Mouse (Mus musculus) limb, embryonic 11.5 days (tissue): Measurements from ENCODE around the gene Srebf1. TPM values are rescaled to one million over a fixed set of nuclear protein-coding genes. Genes with fewer than 3 reads are reported as not detected.

Experiments used
- ATAC-seq: fragments of 200-750 bp; cut with Nextera tagmentation; 2 replicates; pipeline ENCODE4 v1.8.0; 2017; ENCODE audit warnings: low read depth; ENCODE audit not compliant: insufficient number of reproducible peaks, low FRiP score, low TSS enrichment
- DNase-seq: peaks from one replicate; pipeline ENCODE4 v3.0.0-alpha.2; 2015; ENCODE audit warnings: low spot score
- H3K27ac ChIP-seq: fragments of 300-500 bp; sonication (generic); replicated peaks from 2 replicates; pipeline ENCODE4 v1.5.1; 2014; ENCODE audit warnings: low read depth, mild to moderate bottlenecking, low read length
- H3K27me3 ChIP-seq: fragments of 300-500 bp; sonication (generic); 2 replicates; pipeline ENCODE4 v1.6.1; 2014; ENCODE audit warnings: mild to moderate bottlenecking, low read length, mixed read lengths; ENCODE audit not compliant: control insufficient read depth, insufficient read depth
- H3K36me3 ChIP-seq: fragments of 300-500 bp; sonication (generic); 2 replicates; pipeline ENCODE4 v1.6.1; 2014; ENCODE audit warnings: mild to moderate bottlenecking, low read length, moderate library complexity, mixed read lengths; ENCODE audit not compliant: control insufficient read depth, insufficient read depth
- H3K4me1 ChIP-seq: fragments of 300-500 bp; sonication (generic); 2 replicates; pipeline ENCODE4 v1.6.1; 2014; ENCODE audit warnings: low read length, mixed read lengths; ENCODE audit not compliant: control insufficient read depth, insufficient read depth
- H3K4me2 ChIP-seq: fragments of 300-500 bp; sonication (generic); 2 replicates; pipeline ENCODE4 v1.6.1; 2014; ENCODE audit warnings: low read depth, mild to moderate bottlenecking, moderate library complexity; ENCODE audit not compliant: severe bottlenecking
- H3K4me3 ChIP-seq: fragments of 300-500 bp; sonication (generic); 2 replicates; pipeline ENCODE4 v1.5.1; 2014; ENCODE audit warnings: low read depth, low read length
- H3K9ac ChIP-seq: fragments of 300-500 bp; sonication (generic); 2 replicates; pipeline ENCODE4 v1.6.1; 2014; ENCODE audit warnings: mild to moderate bottlenecking, low read length
- H3K9me3 ChIP-seq: fragments of 300-500 bp; sonication (generic); 2 replicates; pipeline ENCODE4 v1.6.1; 2016; ENCODE audit warnings: low read length; ENCODE audit not compliant: control insufficient read depth
- WGBS: fragments of 180-500 bp; shearing (Covaris S2); extraction: QIAGEN DNeasy Blood & Tissue Kit; methylation state at CpG from one replicate; pipeline ENCODE4 v1.1.7; 2014; 5-methylcytosine and 5-hydroxymethylcytosine counted together
- polyA plus RNA-seq: library from polyadenylated mRNA; unstranded; fragments of >200 nt; fragmentation: Nextera tagmentation; extraction: Ambion mirVana; gene quantifications from 2 replicates; pipeline ENCODE4 v1.2.1, GENCODE M21; 2014

Gene Srebf1
- polyA plus RNA-seq, 1 experiment from 2014 or later = 53.2 TPM

GRCm38 (mm10) chr11:60198651-60199050, 23.7 kb downstream of the Srebf1 start:
- DNase-seq = no peak
- Histone ChIP-seq H3K4me1 (peaks cover 7% of the 10 kb centered on the region; the same call in 1 of the 2 replicates), H3K4me3 (no peak overlapping the region), H3K4me2 (no peak overlapping the region), H3K36me3 (peaks cover 51% of the 10 kb centered on the region), H3K9ac (no peak overlapping the region), H3K27me3 (no peaks in the 10 kb centered on the region), H3K9me3 (peaks cover 4% of the 10 kb centered on the region; the same call in 1 of the 2 replicates), H3K27ac (no peak overlapping the region)
- 92% methylated on average over 12 of the region's 12 CpGs for WGBS
- no peak for ATAC-seq

GRCm38 (mm10) chr11:60197998-60198619, 24.3 kb downstream of the Srebf1 start:
- Histone ChIP-seq H3K27ac (no peak overlapping the region), H3K4me2 (no peak overlapping the region), H3K9ac (no peak overlapping the region), H3K4me3 (no peak overlapping the region), H3K27me3 (no peaks in the 10 kb centered on the region), H3K36me3 (peaks cover 48% of the 10 kb centered on the region), H3K4me1 (peaks cover 7% of the 10 kb centered on the region; the same call in 1 of the 2 replicates), H3K9me3 (peaks cover 4% of the 10 kb centered on the region; the same call in 1 of the 2 replicates)
- DNase-seq (no peak), ATAC-seq (no peak)
- WGBS = 86% methylated on average over 24 of the region's 24 CpGs

GRCm38 (mm10) chr11:60196344-60196743, 26.0 kb downstream of the Srebf1 start:
- no peak overlapping the region for H3K4me2 ChIP-seq
- no peak overlapping the region for H3K27ac ChIP-seq
- ATAC-seq (no peak), DNase-seq (no peak)
- peaks cover 7% of the 10 kb centered on the region; the same call in 1 of the 2 replicates for H3K4me1 ChIP-seq
- no peak overlapping the region for H3K9ac ChIP-seq
- no peak overlapping the region for H3K4me3 ChIP-seq
- H3K27me3 ChIP-seq = no peaks in the 10 kb centered on the region
- peaks cover 4% of the 10 kb centered on the region; the same call in 1 of the 2 replicates for H3K9me3 ChIP-seq
- 81% methylated on average over 5 of the region's 5 CpGs for WGBS
- H3K36me3 ChIP-seq = peaks cover 41% of the 10 kb centered on the region

GRCm38 (mm10) chr11:60195108-60195507, 27.3 kb downstream of the Srebf1 start:
- no peak for ATAC-seq
- peaks cover 8% of the 10 kb centered on the region; the same call in 1 of the 2 replicates for H3K4me1 ChIP-seq
- no peak overlapping the region for H3K4me3 ChIP-seq
- no peak for DNase-seq
- peaks cover 4% of the 10 kb centered on the region; the same call in 1 of the 2 replicates for H3K9me3 ChIP-seq
- no peaks in the 10 kb centered on the region for H3K27me3 ChIP-seq
- H3K36me3 ChIP-seq = peaks cover 43% of the 10 kb centered on the region
- H3K9ac ChIP-seq = no peak overlapping the region
- no peak overlapping the region for H3K27ac ChIP-seq
- H3K4me2 ChIP-seq = no peak overlapping the region

- H3K27ac ChIP-seq = no peak overlapping the region
- peaks cover 53% of the 10 kb centered on the region for H3K36me3 ChIP-seq
- ATAC-seq (no peak), DNase-seq (no peak)
- H3K4me1 ChIP-seq = 0 out of 2 replicates have a peak, but pooled peaks cover 4% of the 10 kb centered on the region
- H3K4me2 ChIP-seq = no peak overlapping the region
- H3K9me3 ChIP-seq = peaks cover 4% of the 10 kb centered on the region; the same call in 1 of the 2 replicates
- H3K9ac ChIP-seq = no peak overlapping the region
- no peaks in the 10 kb centered on the region for H3K27me3 ChIP-seq
- no peak overlapping the region for H3K4me3 ChIP-seq
- WGBS = 79% methylated on average over 4 of the region's 4 CpGs
Measured at GRCm38 (mm10) chr11:60193556-60193955, 28.8 kb downstream of the Srebf1 start.

- DNase-seq (no peak), ATAC-seq (no peak)
- Histone ChIP-seq H3K4me3 (no peak overlapping the region), H3K4me2 (no peak overlapping the region), H3K9ac (no peak overlapping the region), H3K27ac (0 out of 2 replicates have a peak overlapping the region, but pooled peaks have one; percentile 30), H3K27me3 (no peaks in the 10 kb centered on the region), H3K4me1 (0 out of 2 replicates have a peak, but pooled peaks cover 4% of the 10 kb centered on the region), H3K36me3 (peaks cover 57% of the 10 kb centered on the region), H3K9me3 (peaks cover 4% of the 10 kb centered on the region; the same call in 1 of the 2 replicates)
- 88% methylated on average over 6 of the region's 6 CpGs for WGBS
Measured at GRCm38 (mm10) chr11:60192534-60192933, 29.8 kb downstream of the Srebf1 start.

GRCm38 (mm10) chr11:60190055-60190641, 32.2 kb downstream of the Srebf1 start:
- 94% methylated on average over 17 of the region's 17 CpGs for WGBS
- DNase-seq (no peak), ATAC-seq (no peak)
- H3K9me3 ChIP-seq = peaks cover 4% of the 10 kb centered on the region; the same call in 1 of the 2 replicates
- H3K36me3 ChIP-seq = peaks cover 69% of the 10 kb centered on the region
- no peak overlapping the region for H3K27ac ChIP-seq
- H3K4me3 ChIP-seq = no peak overlapping the region
- H3K4me2 ChIP-seq = no peak overlapping the region
- no peak overlapping the region for H3K9ac ChIP-seq
- H3K27me3 ChIP-seq = no peaks in the 10 kb centered on the region
- H3K4me1 ChIP-seq = peaks cover 4% of the 10 kb centered on the region; the same call in 1 of the 2 replicates

- peaks cover 10% of the 10 kb centered on the region for H3K4me1 ChIP-seq
- no peak for ATAC-seq
- H3K4me2 ChIP-seq = no peak overlapping the region
- H3K4me3 ChIP-seq = no peak overlapping the region
- no peaks in the 10 kb centered on the region for H3K9me3 ChIP-seq
- no peak overlapping the region for H3K9ac ChIP-seq
- WGBS = 93% methylated on average over 21 of the region's 21 CpGs
- H3K27me3 ChIP-seq = no peaks in the 10 kb centered on the region
- H3K36me3 ChIP-seq = peaks cover 66% of the 10 kb centered on the region
- no peak for DNase-seq
- no peak overlapping the region for H3K27ac ChIP-seq
Measured at GRCm38 (mm10) chr11:60189501-60190040, 32.8 kb downstream of the Srebf1 start.
